Mouse (Mus musculus) mesoderm, embryonic 11.5 days (tissue): ENCODE results near the gene Cdyl.

Experiments
- DNase-seq: peaks from one replicate; pipeline ENCODE4 v3.0.0-alpha.2; 2012; ENCODE audit warnings: low read depth, low spot score

The Cdyl gene

GRCm38 (mm10) chr13:35911476-35911875 is 251.8 kb downstream of the Cdyl start:
- DNase-seq: no peak
